19 mouse cellular contexts compared by ENCODE assay signal in the genomic region with DNA sequence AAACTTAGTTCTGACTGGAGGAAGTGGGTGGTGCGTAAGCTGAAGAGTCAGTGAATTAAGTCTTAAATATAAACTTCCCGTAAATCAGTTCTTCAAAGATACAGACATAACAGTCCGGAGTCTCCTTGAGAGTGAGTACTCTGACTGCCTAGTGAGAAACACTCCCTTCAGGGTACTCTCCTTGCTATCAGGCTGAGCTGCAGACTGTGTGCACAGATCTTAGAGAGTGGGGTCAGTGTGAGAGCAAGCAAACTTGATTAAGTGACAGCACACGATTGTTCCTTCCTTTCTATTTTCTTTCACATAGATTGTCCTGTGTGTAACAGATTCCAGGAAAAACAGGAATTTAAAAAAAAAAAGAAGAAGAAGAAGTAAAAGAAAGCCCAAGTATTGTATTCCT.
DNase-seq lines count a peak whose midpoint lies in the region; ATAC-seq and TF ChIP-seq lines count a peak whose summit lies in the region.
"Had no signal": no experiment of that assay in that cellular context is flagged by ENCODE, and none has a peak within 500 bp of the region (broad histone marks: within the 10 kb centered on the region; RNA-seq: fewer than 3 reads in every experiment).

No protein-coding gene starts in this region.

- 48% methylated on average over 4 of the region's 4 CpGs for WGBS in heart, embryonic 12.5 days
- 60% methylated on average over 4 of the region's 4 CpGs for WGBS in heart, embryonic 15.5 days

- TF ChIP-seq POLR2A in cortical plate, adult 2 months (IDR thresholded peaks at IDR 0.05; ENCODE audit: extremely low read depth, insufficient read depth, low read length): no peak

- H3K27ac ChIP-seq in heart, embryonic 12.5 days (ENCODE audit: poor library complexity, severe bottlenecking): peak overlapping the region; percentile 42; the same call in 1 of the 2 replicates
- H3K27ac ChIP-seq in heart, embryonic 15.5 days: peak overlapping the region; percentile 44; the same call in 1 of the 2 replicates
- 0 out of 2 replicates have a peak overlapping the region, but pooled peaks have one; percentile 61 for H3K27ac ChIP-seq in cortical plate, adult 2 months (ENCODE audit: insufficient read depth, low read length)
- H3K27ac ChIP-seq: embryonic facial prominence, embryonic 10.5 days; embryonic facial prominence, embryonic 13.5 days; forebrain, embryonic 12.5 days; forebrain, embryonic 15.5 days; heart, adult 2 months; hindbrain, embryonic 12.5 days; hindbrain, embryonic 15.5 days had no signal

- no peak overlapping the region for H3K9ac ChIP-seq in heart, embryonic 12.5 days
- H3K9ac ChIP-seq in heart, embryonic 15.5 days: no peak overlapping the region
- H3K9ac ChIP-seq: embryonic facial prominence, embryonic 13.5 days; forebrain, embryonic 12.5 days; forebrain, embryonic 15.5 days; hindbrain, embryonic 12.5 days; hindbrain, embryonic 15.5 days had no signal

- no peaks in the 10 kb centered on the region for H3K36me3 ChIP-seq in heart, embryonic 12.5 days
- no peaks in the 10 kb centered on the region for H3K36me3 ChIP-seq in heart, embryonic 15.5 days
- H3K36me3 ChIP-seq: embryonic facial prominence, embryonic 10.5 days; embryonic facial prominence, embryonic 13.5 days; forebrain, embryonic 12.5 days; forebrain, embryonic 15.5 days; hindbrain, embryonic 12.5 days; hindbrain, embryonic 15.5 days had no signal

- TF ChIP-seq CTCF in cortical plate, adult 2 months (IDR thresholded peaks at IDR 0.05; ENCODE audit: extremely low read depth, insufficient read depth, low read length): no peak

- no peaks in the 10 kb centered on the region; the same call in 1 of the 2 replicates for H3K27me3 ChIP-seq in heart, embryonic 12.5 days (replicated peaks)
- H3K27me3 ChIP-seq in heart, embryonic 15.5 days: no peaks in the 10 kb centered on the region
- H3K27me3 ChIP-seq: embryonic facial prominence, embryonic 13.5 days; forebrain, embryonic 12.5 days; forebrain, embryonic 15.5 days; hindbrain, embryonic 12.5 days; hindbrain, embryonic 15.5 days had no signal

- intact Hi-C loops in heart, postnatal 36 days (cut with DNase I): loop anchor here (1.0 to 5.0 kb wide), 2 partner anchors 155 to 256 kb away; no protein-coding TSS in a partner anchor
- intact Hi-C loops in heart, postnatal 14 days (cut with DNase I): loop anchor here (1.0 to 5.0 kb wide), 2 partner anchors 51 to 155 kb away; no protein-coding TSS in a partner anchor

- no peak overlapping the region for H3K4me3 ChIP-seq in heart, embryonic 12.5 days
- no peak overlapping the region for H3K4me3 ChIP-seq in heart, embryonic 15.5 days
- H3K4me3 ChIP-seq in cortical plate, adult 2 months (ENCODE audit: insufficient read depth, low read length): no peak overlapping the region
- H3K4me3 ChIP-seq: embryonic facial prominence, embryonic 10.5 days; embryonic facial prominence, embryonic 13.5 days; erythroblast, embryonic 14.5 days; forebrain, embryonic 12.5 days; forebrain, embryonic 15.5 days; heart, adult 2 months; hindbrain, embryonic 12.5 days; hindbrain, embryonic 15.5 days had no signal

- no peak for DNase-seq in heart, postnatal 36 days
- DNase-seq in heart, postnatal 14 days: no peak
- DNase-seq in testis, postnatal 10 days (ENCODE audit: low spot score): no peak
- DNase-seq: cerebellum, adult 11 months; cerebellum, adult 2 months; cerebellum, adult 9-11 months; embryo, embryonic 11 days had no signal

- no peak overlapping the region for H3K4me2 ChIP-seq in heart, embryonic 12.5 days
- H3K4me2 ChIP-seq in heart, embryonic 15.5 days: no peak overlapping the region
- H3K4me2 ChIP-seq: embryonic facial prominence, embryonic 13.5 days; forebrain, embryonic 12.5 days; forebrain, embryonic 15.5 days; hindbrain, embryonic 12.5 days; hindbrain, embryonic 15.5 days had no signal

- H3K9me3 ChIP-seq in heart, embryonic 12.5 days (replicated peaks): no peaks in the 10 kb centered on the region
- H3K9me3 ChIP-seq in heart, embryonic 15.5 days (replicated peaks): no peaks in the 10 kb centered on the region
- H3K9me3 ChIP-seq: embryonic facial prominence, embryonic 10.5 days; embryonic facial prominence, embryonic 13.5 days; forebrain, embryonic 12.5 days; forebrain, embryonic 15.5 days; hindbrain, embryonic 12.5 days; hindbrain, embryonic 15.5 days had no signal

- H3K4me1 ChIP-seq in heart, embryonic 12.5 days (replicated peaks): peaks cover 33% of the 10 kb centered on the region
- H3K4me1 ChIP-seq in heart, embryonic 15.5 days (replicated peaks): peaks cover 17% of the 10 kb centered on the region
- H3K4me1 ChIP-seq in cortical plate, adult 2 months (ENCODE audit: control insufficient read depth, insufficient read depth, low read length): no peaks in the 10 kb centered on the region
- H3K4me1 ChIP-seq: forebrain, embryonic 12.5 days; hindbrain, embryonic 15.5 days had no signal

- ATAC-seq in heart, embryonic 12.5 days (ENCODE audit: insufficient number of reproducible peaks, low FRiP score): peak; percentile 70; the same call in 1 of the 2 replicates
- ATAC-seq in heart, embryonic 15.5 days (replicated peaks; ENCODE audit: insufficient number of reproducible peaks, insufficient read depth, low FRiP score, low read depth): peak; percentile 51; the same call in 1 of the 2 replicates
- ATAC-seq: forebrain, embryonic 15.5 days; intestine, postnatal 0 days had no signal
